Mouse (Mus musculus): ENCODE results near the gene Zfp943. TPM values are rescaled to one million over a fixed set of nuclear protein-coding genes. Genes with fewer than 3 reads are reported as not detected.

Gene Zfp943
- 11.0 and 14.4 TPM in 2 replicates for total RNA-seq (2023)

GRCm38 (mm10) chr17:21962107-21962907 lies at the start of gene Zfp943, which contains the start of gene Zfp942:
Zfp943 (plus strand) TSS chr17:21962552.
Zfp942 (minus strand) TSS chr17:21962464.

Other genes with a start within 250 kb of the Zfp943 start
- gene Zfp229, start 231.8 kb upstream of the Zfp943 start, total RNA-seq (2023), result 0.44 and 0.66 TPM in 2 replicates
- 0.16 and 0.25 TPM in 2 replicates for gene Zfp820, start 116.8 kb upstream of the Zfp943 start, total RNA-seq (2023)
- gene Zfp995, start 52.6 kb upstream of the Zfp943 start, total RNA-seq (2023), result 1.4 and 3.7 TPM in 2 replicates
- 10.8 and 11.1 TPM in 2 replicates for gene Zfp942, start 88 bp upstream of the Zfp943 start, total RNA-seq (2023)
- gene Zfp947, start 203.6 kb downstream of the Zfp943 start, total RNA-seq (2023), result 0.36 and 0.47 TPM in 2 replicates